Mouse (Mus musculus): Measurements from ENCODE around the gene Derl2. TPM values are rescaled to one million over a fixed set of nuclear protein-coding genes. Genes with fewer than 3 reads are reported as not detected.

Gene Derl2
- polyA plus RNA-seq, 1 experiment from 2014 or later = 37.2 TPM

- H3K27ac ChIP-seq = no peak overlapping the region
- peaks cover 35% of the 10 kb centered on the region for H3K36me3 ChIP-seq
- no peak overlapping the region for H3K4me2 ChIP-seq
- H3K9me3 ChIP-seq = no peaks in the 10 kb centered on the region
- WGBS = 88% methylated on average over 1 of the region's 1 CpGs
- no peaks in the 10 kb centered on the region for H3K27me3 ChIP-seq
- ATAC-seq (ENCODE audit: insufficient number of reproducible peaks, insufficient read depth, low FRiP score, low TSS enrichment, low read depth) = no peak
- H3K4me3 ChIP-seq (replicated peaks) = no peak overlapping the region
- H3K9ac ChIP-seq (replicated peaks) = no peak overlapping the region
- peaks cover 14% of the 10 kb centered on the region for H3K4me1 ChIP-seq (replicated peaks)
These were observed 2.6 kb downstream of the Derl2 start for GRCm38 (mm10) chr11:71017051-71017450.

- Histone ChIP-seq H3K4me1 (replicated peaks) (no peaks in the 10 kb centered on the region; the same call in 1 of the 2 replicates), H3K9ac (replicated peaks) (no peak overlapping the region), H3K9me3 (no peaks in the 10 kb centered on the region), H3K4me3 (replicated peaks) (no peak overlapping the region), H3K27me3 (no peaks in the 10 kb centered on the region), H3K36me3 (peaks cover 61% of the 10 kb centered on the region), H3K4me2 (no peak overlapping the region), H3K27ac (no peak overlapping the region)
- WGBS = 96% methylated on average over 7 of the region's 7 CpGs
- ATAC-seq (ENCODE audit: insufficient number of reproducible peaks, insufficient read depth, low FRiP score, low TSS enrichment, low read depth) = no peak
These were observed 6.9 kb downstream of the Derl2 start for GRCm38 (mm10) chr11:71012743-71013142.

GRCm38 (mm10) chr11:71008321-71008720 lies 11.3 kb downstream of the Derl2 start:
- 92% methylated on average over 3 of the region's 3 CpGs for WGBS
- Histone ChIP-seq H3K4me1 (replicated peaks) (peaks cover 2% of the 10 kb centered on the region), H3K4me3 (replicated peaks) (no peak overlapping the region), H3K36me3 (peaks cover 54% of the 10 kb centered on the region), H3K4me2 (no peak overlapping the region), H3K9me3 (no peaks in the 10 kb centered on the region), H3K9ac (replicated peaks) (no peak overlapping the region), H3K27me3 (no peaks in the 10 kb centered on the region), H3K27ac (no peak overlapping the region)
- no peak for ATAC-seq (ENCODE audit: insufficient number of reproducible peaks, insufficient read depth, low FRiP score, low TSS enrichment, low read depth)

GRCm38 (mm10) chr11:71007831-71008230 lies 11.8 kb downstream of the Derl2 start:
- H3K27me3 ChIP-seq = no peaks in the 10 kb centered on the region
- no peak overlapping the region for H3K4me3 ChIP-seq (replicated peaks)
- no peak overlapping the region for H3K4me2 ChIP-seq
- H3K9me3 ChIP-seq = no peaks in the 10 kb centered on the region
- H3K36me3 ChIP-seq = peaks cover 52% of the 10 kb centered on the region
- peaks cover 7% of the 10 kb centered on the region for H3K4me1 ChIP-seq (replicated peaks)
- ATAC-seq (ENCODE audit: insufficient number of reproducible peaks, insufficient read depth, low FRiP score, low TSS enrichment, low read depth) = no peak
- no peak overlapping the region for H3K9ac ChIP-seq (replicated peaks)
- 93% methylated on average over 7 of the region's 7 CpGs for WGBS
- no peak overlapping the region for H3K27ac ChIP-seq

DNA sequence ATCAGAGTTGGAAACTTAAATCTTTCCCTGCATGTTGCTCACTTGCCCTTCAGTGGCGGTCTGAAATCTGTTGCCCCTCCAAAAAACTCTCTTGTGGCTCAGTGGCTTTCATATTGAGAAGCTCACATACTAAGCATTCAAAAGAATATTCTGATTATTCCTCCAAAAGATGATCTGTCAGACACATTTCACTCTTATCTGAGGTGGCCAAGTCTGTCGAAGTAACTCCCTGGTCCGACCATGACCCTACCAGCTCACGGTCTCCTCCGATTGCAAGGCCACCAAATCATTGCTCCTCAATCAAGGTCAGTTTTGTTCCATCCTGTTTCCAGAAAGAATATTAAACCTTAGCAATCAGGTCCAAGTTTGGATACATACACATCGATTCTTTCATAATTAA lies 12.6 kb downstream of the Derl2 start:
- Histone ChIP-seq H3K27me3 (no peaks in the 10 kb centered on the region), H3K9me3 (no peaks in the 10 kb centered on the region), H3K27ac (no peak overlapping the region), H3K4me2 (no peak overlapping the region), H3K9ac (replicated peaks) (no peak overlapping the region), H3K36me3 (peaks cover 44% of the 10 kb centered on the region), H3K4me1 (replicated peaks) (peaks cover 12% of the 10 kb centered on the region), H3K4me3 (replicated peaks) (no peak overlapping the region)
- 91% methylated on average over 6 of the region's 6 CpGs for WGBS
- ATAC-seq (ENCODE audit: insufficient number of reproducible peaks, insufficient read depth, low FRiP score, low TSS enrichment, low read depth) = no peak

DNA sequence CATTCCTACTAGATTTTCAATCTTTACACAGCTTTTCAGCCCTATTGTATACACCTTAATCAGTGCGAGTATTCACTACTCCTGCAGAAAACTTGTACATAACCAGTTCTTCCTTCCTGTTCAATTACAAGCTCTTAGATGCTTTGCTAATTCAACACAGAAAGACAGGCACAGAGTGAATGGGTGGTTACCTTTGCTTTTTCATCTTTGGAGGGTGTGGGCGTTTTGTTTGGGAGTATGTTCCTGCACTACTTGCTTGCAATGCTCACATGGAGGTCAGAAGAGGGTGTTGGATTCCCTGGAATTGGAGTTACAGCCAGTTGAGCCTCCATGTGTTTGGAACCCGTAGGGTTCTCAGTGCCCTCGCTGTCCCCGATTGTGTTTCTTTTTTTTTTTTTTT lies 14.6 kb downstream of the Derl2 start:
- no peak for ATAC-seq (ENCODE audit: insufficient number of reproducible peaks, insufficient read depth, low FRiP score, low TSS enrichment, low read depth)
- H3K9ac ChIP-seq (replicated peaks) = no peak overlapping the region
- H3K27ac ChIP-seq = no peak overlapping the region

GRCm38 (mm10) chr11:71004316-71004773 lies 15.3 kb downstream of the Derl2 start, which contains the start of gene Dhx33:
TSS of gene Dhx33 (minus strand) at chr11:71004437.
- peaks cover 37% of the 10 kb centered on the region for H3K36me3 ChIP-seq
- peak within 1 kb of the TSS; percentile 71 for H3K9ac ChIP-seq (replicated peaks)
- H3K9me3 ChIP-seq = no peaks in the 10 kb centered on the region
- H3K4me1 ChIP-seq (replicated peaks) = peaks cover 12% of the 10 kb centered on the region
- peak; percentile 97 for ATAC-seq (ENCODE audit: insufficient number of reproducible peaks, insufficient read depth, low FRiP score, low TSS enrichment, low read depth)
- peak within 1 kb of the TSS; percentile 92 for H3K4me2 ChIP-seq
- H3K4me3 ChIP-seq (replicated peaks) = peak within 1 kb of the TSS; percentile 90
- H3K27ac ChIP-seq = peak within 1 kb of the TSS; percentile 77
- no peaks in the 10 kb centered on the region for H3K27me3 ChIP-seq
- under 1% methylated on average over 35 of the region's 35 CpGs for WGBS

More for the DNA sequence above, 14.6 kb downstream of the Derl2 start:
- 67% methylated on average over 5 of the region's 5 CpGs for WGBS
- H3K27me3 ChIP-seq = no peaks in the 10 kb centered on the region
- H3K4me1 ChIP-seq (replicated peaks) = peaks cover 12% of the 10 kb centered on the region
- H3K4me2 ChIP-seq = peak overlapping the region; percentile 92
- peak overlapping the region; percentile 90; the same call in 1 of the 2 replicates for H3K4me3 ChIP-seq (replicated peaks)
- no peaks in the 10 kb centered on the region for H3K9me3 ChIP-seq
- H3K36me3 ChIP-seq = peaks cover 37% of the 10 kb centered on the region

DNA sequence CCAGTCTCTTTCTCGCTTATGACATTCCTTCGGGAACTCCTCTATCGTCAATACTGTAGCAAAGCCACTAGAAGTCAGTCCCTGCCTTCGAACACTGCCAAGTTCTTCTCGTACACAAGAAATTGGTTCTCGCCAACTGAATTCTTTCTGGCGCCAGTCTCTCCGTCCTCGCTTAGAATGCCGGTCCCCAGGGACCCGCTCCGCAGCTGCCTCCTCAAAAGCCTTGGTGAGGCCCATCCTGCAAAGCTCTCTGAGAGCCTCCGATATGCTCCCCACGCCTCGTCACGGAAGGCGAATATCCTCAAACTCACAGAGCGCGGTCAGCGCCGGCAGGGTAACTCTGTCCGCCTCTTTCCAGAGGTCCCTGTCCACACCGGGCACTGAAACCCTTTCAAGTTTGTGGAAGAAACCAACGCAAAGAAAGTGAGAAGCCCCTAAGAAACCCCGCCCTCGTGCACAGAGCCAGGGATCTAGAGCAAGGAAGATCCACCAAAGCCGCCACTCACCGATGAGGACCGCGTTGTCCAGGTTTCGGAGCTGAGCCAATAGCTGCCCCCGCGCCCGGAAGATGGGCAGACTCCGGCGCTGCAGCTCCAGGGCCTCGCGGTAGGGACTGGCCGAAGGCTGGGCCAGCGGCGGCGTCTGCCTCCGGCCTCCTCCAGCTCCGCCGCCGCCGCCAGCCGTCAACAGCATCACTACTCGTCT lies 15.9 kb downstream of the Derl2 start:
- Histone ChIP-seq H3K9me3 (no peaks in the 10 kb centered on the region), H3K9ac (replicated peaks) (peak overlapping the region; percentile 71), H3K27ac (peak overlapping the region; percentile 77), H3K4me1 (replicated peaks) (peaks cover 12% of the 10 kb centered on the region), H3K4me2 (peak overlapping the region; percentile 92), H3K4me3 (replicated peaks) (peak overlapping the region; percentile 90), H3K36me3 (peaks cover 38% of the 10 kb centered on the region), H3K27me3 (no peaks in the 10 kb centered on the region)
- WGBS = under 1% methylated on average over 49 of the region's 49 CpGs
- ATAC-seq (ENCODE audit: insufficient number of reproducible peaks, insufficient read depth, low FRiP score, low TSS enrichment, low read depth) = peak; percentile 80

DNA sequence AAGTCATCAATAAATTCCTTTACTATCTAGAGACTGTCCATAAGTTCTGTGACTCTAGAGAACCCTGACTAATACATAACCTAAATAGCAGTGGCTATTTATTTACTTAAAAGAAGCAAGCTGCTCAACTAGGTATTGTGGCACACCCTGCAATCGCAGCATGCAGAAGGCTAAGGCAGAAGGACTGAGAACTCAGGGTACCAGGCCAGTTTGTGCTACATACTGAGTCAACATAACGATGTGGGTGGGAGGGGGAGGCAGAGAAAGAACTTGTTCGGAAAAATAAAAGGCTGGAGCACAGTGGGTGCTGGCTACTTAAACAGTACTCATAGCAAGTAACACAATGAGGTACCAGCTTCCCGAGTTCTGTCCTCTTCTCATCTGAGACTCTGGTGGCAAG lies 18.5 kb downstream of the Derl2 start:
- Histone ChIP-seq H3K4me2 (no peak overlapping the region), H3K9ac (replicated peaks) (no peak overlapping the region), H3K4me3 (replicated peaks) (no peak overlapping the region), H3K36me3 (peaks cover 50% of the 10 kb centered on the region), H3K4me1 (replicated peaks) (peaks cover 12% of the 10 kb centered on the region), H3K27ac (no peak overlapping the region), H3K27me3 (no peaks in the 10 kb centered on the region), H3K9me3 (no peaks in the 10 kb centered on the region)
- WGBS = 88% methylated on average over 4 of the region's 4 CpGs
- ATAC-seq (ENCODE audit: insufficient number of reproducible peaks, insufficient read depth, low FRiP score, low TSS enrichment, low read depth) = no peak

DNA sequence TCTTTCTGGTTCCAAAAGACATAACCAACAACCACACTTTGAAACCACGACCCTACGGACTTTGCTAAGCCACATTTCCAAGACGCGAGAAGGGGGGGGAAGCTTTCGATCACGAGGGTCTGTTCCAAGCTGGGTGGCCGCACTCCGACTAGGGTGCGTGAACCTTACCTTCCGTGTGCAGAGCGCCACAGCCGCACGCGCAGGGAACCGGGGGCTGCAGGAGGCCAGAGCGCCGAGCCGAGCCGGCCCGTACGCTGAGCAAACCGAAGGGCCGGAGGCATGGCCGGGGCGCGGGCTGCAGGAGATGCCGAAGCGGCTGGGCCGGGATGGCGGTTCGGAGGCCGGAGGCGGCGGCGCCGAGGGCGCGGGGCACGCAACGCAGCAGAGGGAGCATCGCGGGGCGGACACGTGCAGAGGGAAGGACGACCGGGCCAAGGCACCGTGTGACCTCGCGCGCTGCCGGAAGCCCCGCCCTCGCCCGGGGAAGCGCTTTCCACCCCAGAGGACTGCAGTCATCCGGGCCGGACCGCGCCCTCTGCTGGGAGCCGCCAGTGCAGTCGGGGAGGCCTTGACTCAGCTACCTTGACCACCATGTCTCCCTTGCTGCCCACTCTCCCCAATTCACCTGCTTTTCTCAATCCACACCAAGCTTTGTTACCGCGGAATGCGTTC lies 36.9 kb downstream of the Derl2 start, which contains the start of gene C1qbp:
C1qbp (minus strand) TSS at position 470 of the 672 bp plus-strand sequence.
- no peaks in the 10 kb centered on the region for H3K9me3 ChIP-seq
- H3K36me3 ChIP-seq = peaks cover 69% of the 10 kb centered on the region
- peak within 1 kb of the TSS; percentile 91 for H3K9ac ChIP-seq (replicated peaks)
- H3K4me1 ChIP-seq (replicated peaks) = peaks cover 12% of the 10 kb centered on the region
- peak; percentile 91 for ATAC-seq (ENCODE audit: insufficient number of reproducible peaks, insufficient read depth, low FRiP score, low TSS enrichment, low read depth)
- under 1% methylated on average over 53 of the region's 64 CpGs for WGBS
- peak within 1 kb of the TSS; percentile 99 for H3K4me3 ChIP-seq (replicated peaks)
- no peaks in the 10 kb centered on the region for H3K27me3 ChIP-seq
- peak within 1 kb of the TSS; percentile 76 for H3K4me2 ChIP-seq
- H3K27ac ChIP-seq = peak within 1 kb of the TSS; percentile 66

DNA sequence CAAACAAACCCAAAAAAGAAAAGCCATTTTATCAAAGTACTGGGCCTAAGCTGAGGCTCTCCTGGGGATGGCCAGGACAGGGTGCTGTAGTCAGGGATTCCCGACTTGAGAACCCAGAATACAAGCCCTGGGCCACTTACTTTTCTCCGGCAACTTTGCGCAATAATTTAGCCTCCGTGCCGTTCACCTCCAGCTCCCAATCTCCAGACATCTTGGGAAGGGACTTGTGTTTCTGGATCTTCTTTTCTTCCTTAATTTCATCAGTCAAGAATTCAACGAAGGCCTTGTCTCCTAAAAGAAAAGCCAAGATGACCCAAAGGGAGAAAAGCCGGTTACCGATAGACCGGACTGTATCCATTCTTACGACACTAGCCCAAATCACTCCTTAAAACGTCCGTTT lies 37.6 kb downstream of the Derl2 start:
- H3K36me3 ChIP-seq = peaks cover 69% of the 10 kb centered on the region
- no peaks in the 10 kb centered on the region for H3K9me3 ChIP-seq
- no peak for ATAC-seq (ENCODE audit: insufficient number of reproducible peaks, insufficient read depth, low FRiP score, low TSS enrichment, low read depth)
- peaks cover 12% of the 10 kb centered on the region for H3K4me1 ChIP-seq (replicated peaks)
- 10% methylated on average over 12 of the region's 12 CpGs for WGBS
- peak overlapping the region; percentile 91 for H3K9ac ChIP-seq (replicated peaks)
- H3K4me3 ChIP-seq (replicated peaks) = peak overlapping the region; percentile 99
- peak overlapping the region; percentile 76 for H3K4me2 ChIP-seq
- H3K27me3 ChIP-seq = no peaks in the 10 kb centered on the region
- no peak overlapping the region for H3K27ac ChIP-seq

All from limb, embryonic 12.5 days (tissue).